Mouse (Mus musculus) ovary, postnatal 10 days (tissue): ENCODE measurements around the gene Rab11fip5.

Source experiments
- DNase-seq: peaks from one replicate; pipeline ENCODE4 v3.0.0; 2022; ENCODE audit warnings: low spot score

Gene Rab11fip5

DNA sequence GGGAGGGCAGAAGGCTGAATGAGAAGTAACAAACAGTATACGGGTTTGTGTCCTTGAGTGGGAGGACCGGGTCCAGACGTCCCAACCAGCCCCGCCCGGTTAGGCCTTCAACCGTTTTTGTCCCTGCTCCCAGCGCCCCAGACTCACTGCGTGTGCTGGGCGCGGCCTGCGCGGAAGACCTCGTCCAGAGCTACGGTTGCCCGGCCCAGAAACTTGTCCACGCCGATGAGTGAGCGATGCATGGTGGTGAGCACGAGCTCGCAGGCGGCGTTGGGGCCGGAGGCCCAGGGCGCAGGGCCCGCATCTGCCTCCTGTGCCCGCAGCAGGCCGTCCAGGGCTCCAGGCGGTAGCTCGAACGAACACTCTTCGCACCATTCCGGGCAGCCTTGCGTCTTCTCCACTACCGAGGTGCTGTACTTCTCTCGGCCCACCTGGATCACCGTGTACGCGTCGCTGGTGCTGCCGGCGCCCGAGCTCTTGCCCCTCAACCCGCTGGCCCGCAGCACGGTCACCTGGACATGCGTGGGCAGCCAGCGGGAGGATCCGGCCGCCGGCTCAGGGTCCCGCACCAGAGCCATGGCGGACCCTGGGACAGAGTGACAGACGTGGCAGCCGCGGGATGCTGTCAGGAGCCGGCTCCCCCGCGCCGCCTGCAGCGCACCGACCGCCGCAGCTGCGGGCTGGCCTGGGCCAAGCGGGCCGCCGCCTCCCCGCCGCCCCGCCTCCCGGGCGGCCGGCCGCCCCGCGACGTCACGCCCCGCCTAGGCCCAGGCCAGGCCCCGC, at the start of gene Rab11fip5:
Gene Rab11fip5 (minus strand): TSS at position 684 of the 783 bp plus-strand sequence.
- no peak for DNase-seq

- no peak for DNase-seq
These were observed 49.5 kb upstream of the Rab11fip5 start, which contains the start of gene Noto for GRCm38 (mm10) chr6:85423836-85424379. Gene Noto (plus strand): TSS chr6:85423886.

DNA sequence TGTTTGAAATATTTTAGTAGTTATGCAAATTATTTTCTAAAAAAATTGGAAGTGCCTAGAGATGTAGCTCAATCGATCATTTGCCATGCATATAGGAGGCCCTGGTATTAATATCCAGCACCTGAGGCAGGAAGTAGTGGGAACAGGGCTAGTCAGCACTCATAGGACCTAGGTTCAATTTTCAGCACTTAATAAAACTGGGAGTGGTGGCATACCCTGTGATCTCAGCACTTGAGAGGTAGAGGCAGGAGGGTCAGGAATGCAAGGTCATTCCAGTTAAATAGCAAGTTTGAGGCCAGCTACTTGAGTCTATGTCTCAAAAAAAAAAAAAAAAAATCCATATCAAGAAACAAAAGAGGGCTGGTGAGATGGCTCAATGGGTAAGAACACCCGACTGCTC, 44.7 kb upstream of the Rab11fip5 start:
- no peak for DNase-seq

DNA sequence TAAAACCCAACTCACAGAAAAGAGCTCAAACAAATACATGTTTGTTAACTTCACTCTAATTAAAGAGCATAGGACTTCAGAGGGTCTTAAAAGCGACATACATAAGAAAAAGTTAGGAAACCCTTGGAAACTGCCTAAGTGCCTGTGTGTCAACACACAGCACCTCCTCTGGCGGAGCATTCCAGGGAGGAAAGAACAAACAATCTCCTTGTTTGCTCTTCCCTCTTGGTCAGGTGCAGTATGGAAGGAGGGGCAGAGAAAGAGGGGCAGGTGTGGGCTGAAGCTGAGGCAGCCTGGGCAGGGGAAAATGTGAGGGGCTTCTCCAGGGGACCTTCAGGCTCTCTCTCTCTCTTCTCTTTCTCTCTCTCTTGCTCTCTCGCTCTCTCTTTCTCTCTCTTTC, 41.4 kb upstream of the Rab11fip5 start:
- DNase-seq: no peak

DNA sequence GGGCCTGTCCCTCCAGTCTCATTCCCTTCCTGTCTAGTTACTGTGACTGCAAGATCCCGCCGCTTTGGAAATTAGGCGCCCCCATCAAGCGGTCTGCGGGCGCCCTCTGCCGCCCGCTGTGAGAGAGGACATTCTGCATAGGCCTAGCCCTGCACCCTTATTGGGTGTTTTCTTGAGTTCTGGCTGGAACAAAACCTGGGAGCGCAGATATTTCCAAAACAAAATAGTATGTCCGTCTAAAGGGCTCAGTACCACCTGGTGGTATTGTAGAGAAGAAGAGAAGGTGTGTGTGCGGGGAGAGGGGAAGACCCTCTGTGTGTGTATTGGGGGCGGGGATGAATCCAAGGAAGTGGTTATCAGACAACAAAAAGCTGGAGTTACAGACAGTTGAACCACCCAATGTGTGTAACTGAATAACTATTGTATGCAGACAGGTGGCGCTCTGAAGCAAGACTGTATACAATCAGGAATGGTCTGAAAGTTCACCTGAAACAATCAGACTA, 36.4 kb upstream of the Rab11fip5 start:
- DNase-seq: peak; percentile 31

DNA sequence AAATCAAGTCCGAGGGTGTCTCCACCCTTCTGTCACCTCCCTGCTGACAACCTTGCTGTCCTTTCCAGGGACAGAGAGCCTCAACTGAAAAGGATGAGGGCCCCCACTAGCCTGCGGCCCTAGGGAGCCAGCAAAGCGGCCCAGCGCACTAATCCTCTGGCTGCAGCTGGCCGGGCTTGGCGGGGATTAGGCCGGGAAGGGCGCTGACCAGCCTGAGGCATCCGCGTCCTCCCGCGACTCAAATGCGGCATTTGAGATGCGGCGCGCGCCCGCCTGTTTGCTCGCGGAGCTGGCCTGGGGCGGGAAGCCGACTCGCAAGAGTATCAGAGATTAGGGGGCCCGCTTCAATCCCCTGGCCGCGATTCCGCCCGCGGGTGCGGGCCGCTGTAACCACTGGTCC, 34.6 kb upstream of the Rab11fip5 start:
- DNase-seq: no peak

GRCm38 (mm10) chr6:85403039-85403438, 28.6 kb upstream of the Rab11fip5 start:
- DNase-seq: no peak

DNA sequence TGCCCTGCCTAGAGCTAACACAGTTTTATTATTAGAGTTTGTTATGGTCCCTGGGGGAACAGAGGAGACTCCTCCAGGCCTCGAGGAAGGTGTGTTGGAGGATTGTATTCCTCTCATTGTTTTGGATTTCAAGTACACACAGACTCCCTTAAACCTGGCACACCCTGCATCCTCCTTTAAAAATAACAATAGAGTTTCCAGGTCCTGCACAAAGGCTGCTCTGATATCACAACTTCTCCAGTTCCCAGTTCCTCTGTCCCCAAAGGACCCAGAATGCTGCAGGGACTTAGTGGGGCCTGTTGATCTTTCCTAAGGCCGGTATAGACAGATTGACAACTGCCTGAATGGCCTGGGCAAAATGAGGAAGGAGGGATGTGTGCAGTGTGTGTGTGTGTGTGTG, 28.2 kb upstream of the Rab11fip5 start:
- DNase-seq: no peak

GRCm38 (mm10) chr6:85399715-85400114, 25.3 kb upstream of the Rab11fip5 start:
- DNase-seq: no peak

DNA sequence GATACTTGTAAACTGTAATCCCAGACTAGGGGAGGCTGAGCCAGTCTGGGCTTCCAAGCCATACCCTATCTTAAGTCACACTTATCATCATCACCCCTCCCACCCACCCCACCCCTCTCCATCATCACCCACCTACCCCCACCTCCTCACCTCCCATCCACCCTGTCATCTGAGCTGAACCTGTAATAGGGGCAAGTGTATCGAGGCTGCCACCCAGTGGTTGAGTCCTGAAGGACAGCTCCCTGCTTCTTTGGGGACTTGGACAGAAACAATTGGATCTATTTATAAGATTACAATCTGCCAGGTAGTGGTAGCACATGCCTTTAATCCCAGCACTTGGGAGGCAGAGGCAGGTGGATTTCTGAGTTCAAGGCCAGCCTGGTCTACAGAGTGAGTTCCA, 22.7 kb upstream of the Rab11fip5 start:
- DNase-seq: no peak

- DNase-seq: no peak
These were observed 20.9 kb upstream of the Rab11fip5 start for GRCm38 (mm10) chr6:85395360-85395759.

DNA sequence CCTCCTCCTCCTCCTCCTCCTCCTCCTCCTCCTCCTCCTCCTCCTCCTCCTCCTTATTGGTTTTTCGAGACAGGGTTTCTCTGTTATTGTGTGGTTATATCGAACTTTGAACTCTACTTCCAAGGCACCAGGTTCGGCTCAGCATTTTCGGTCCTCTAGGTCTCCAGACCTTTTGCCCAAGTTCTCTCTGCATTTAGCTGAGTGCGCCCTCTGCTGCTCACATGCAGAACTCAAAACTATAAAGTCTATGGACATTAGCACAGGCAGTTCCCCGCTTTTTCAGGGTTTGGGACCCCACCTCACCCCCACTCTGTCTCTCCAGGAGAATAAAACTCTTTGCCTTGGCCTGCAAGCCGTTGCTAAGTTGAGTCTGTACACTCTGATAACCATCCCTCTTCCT, 17.4 kb upstream of the Rab11fip5 start:
- DNase-seq: no peak

DNA sequence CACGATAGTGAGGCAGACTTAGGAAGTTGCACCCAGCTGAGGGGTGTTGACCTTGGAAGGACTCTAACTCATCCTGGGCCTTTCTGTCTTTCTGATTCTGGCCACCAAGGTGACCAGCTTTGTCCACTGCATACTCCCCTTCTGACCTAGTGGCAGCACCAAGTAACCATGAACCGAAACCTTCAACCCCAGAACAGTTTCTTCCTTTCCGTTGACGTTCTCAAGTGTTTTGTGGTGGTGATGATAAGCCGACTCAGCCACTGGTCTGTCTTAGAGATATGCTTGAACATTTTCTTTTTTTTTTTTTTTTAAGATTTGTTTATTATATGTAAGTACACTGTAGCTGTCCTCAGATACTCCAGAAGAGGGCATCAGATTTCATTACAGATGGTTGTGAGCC, 14.2 kb upstream of the Rab11fip5 start:
- no peak for DNase-seq

DNA sequence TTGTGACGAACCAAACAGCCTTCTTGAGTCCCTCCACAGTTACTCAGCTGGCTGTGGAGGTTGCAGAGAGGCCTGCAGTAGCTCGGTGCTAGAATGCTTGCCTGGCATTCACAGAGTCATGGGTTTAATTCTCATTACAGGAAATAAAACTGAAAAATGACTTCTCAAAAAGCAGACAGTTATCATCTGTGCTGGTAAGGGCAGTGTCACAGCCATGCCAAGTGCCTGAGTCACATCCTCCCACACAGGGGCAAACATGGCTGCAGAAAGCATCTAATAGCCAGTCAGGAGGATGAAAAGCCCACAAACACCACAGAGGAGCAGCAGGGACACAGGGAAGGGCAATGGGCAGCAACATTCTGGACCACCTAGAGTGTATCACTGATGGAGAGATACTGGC, 8.4 kb upstream of the Rab11fip5 start:
- DNase-seq: no peak

- DNase-seq: no peak
These were observed 7.2 kb upstream of the Rab11fip5 start for GRCm38 (mm10) chr6:85381648-85382020.

DNA sequence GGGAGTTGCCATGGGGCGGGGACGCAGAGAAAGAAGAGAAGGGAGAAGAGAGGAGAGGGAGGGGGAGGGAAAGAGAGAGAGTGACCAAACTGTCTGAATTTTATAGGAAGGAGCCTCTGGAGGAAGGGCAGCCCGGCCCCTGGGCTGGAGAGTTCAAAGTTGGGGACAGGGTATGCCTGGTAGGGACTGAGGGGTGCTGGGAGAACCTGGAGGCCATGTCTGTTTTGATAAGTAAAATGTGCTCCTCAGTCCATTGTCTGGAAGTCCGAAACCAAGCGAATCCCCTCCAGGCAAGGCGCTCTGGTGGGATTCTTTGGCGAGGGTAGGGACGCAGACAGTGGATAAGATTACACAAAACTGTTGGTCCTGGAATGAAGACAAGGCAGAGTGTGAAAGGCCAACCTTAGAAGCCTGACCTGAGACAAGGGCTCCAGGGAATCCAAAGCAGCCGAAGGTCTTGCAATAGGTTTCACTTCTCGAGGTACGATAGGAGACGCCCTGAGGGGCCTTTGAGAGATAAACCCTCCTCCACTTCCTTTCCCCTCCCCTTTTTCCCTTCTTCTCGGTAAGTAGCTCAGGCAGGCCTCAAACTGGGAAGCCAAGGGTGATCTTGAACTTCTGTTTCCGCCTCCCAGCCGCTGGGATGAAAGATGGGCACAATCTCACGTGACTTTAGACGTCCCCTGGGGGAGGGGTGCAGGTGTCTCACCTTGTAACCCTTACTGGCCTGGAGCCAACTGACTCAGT, 6.6 kb upstream of the Rab11fip5 start:
- no peak for DNase-seq

DNA sequence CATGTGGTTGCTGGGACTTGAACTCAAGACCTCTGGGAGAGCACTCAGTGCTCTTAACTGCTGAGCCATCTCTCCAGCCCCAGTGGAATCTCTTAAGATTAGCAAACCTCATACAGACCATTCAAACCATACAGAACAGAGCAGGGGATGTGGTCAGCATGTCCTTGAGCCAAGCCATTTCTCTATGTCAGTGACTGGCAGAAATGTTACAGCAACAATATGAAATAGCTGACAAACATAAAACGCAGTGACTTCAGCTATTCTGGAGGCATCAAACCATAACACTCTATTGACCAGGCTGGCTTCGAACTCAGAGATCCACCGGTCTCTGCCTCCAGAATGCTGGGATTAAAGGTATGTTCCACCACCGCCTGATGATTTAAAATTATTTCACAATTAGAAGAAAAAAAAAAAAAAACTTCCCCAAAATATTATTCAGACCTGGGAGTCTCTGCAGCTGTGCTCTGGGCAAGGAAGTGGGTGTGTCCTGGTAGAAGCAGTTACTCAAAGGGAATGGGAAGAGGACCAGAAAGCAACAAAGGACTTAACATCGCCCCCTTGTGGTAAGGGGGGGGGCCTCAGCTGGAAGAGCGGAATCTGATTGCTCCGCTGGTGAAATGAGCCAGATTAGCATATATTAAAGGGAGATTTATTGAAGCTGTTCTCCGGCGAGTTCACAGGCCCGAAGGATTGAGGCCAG, 5.9 kb upstream of the Rab11fip5 start:
- DNase-seq: no peak

DNA sequence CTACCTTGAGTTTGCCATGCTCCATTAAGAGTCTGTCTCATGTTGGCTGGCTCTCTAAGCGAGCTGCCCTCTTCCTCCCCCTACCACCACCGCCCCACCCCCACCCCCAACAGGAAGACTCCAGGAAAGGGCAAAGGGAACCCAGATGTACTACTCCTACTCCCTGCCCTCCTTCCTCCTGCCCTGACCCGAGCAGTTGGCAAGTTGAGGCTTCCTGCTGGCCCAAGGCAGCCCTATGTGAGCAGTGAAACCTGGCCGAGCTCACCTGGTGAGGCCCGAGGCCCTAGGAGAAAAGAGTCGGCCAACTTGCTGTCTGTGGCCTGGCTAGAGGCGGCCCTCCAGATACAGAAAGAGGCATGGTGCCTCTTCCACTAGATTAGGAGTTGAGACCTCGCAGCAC, 4.2 kb upstream of the Rab11fip5 start:
- no peak for DNase-seq

DNA sequence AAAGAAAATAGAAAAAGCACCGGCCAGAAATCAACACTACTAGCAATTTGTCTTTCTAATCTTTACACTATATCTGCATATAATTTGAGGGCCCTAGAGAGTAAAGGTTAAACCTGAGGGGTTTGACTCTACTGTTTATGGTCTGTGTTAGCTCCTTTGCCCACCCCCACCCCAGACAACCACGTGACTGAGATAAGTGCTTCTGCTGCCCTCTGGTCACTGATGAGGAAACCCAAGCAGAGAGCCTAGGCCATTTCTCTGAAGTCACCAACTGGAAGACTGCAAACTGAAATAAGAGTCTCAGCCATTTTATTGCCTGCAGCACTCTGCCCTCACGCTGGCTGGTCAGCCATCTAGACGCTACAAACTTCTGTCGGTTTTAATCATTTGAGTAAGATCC, 3.4 kb upstream of the Rab11fip5 start:
- DNase-seq: no peak

GRCm38 (mm10) chr6:85377066-85377734, 2.8 kb upstream of the Rab11fip5 start:
- no peak for DNase-seq

DNA sequence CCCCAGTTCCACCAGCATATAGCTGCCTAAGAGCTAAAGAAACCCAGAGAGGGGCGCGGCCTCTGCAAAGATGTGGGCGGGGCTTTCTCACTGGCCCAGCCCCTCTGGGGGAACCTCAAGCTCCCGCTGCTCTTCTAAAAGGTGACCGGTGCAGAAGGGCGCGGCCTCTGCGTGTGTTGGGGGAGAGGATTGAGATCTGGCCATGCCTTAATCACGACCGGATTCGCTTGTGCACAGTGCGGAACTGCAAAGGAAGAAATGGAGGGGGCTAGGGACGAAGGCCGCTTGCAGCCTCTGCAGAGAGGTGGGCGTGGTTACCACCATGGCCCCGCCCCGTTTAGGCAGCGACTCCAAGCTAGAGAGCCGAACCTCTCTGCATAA, 290 bp upstream of the Rab11fip5 start:
- peak; percentile 90 for DNase-seq
